Comparison of ENCODE assay signal across 26 mouse cellular contexts in genomic region chr11:64002629-64003028, GRCm38 (mm10).
DNase-seq lines count a peak whose midpoint lies in the region; ATAC-seq and TF ChIP-seq lines count a peak whose summit lies in the region.
"Had no signal": no experiment of that assay in that cellular context is flagged by ENCODE, and none has a peak within 500 bp of the region (broad histone marks: within the 10 kb centered on the region; RNA-seq: fewer than 3 reads in every experiment).

No protein-coding gene starts in this region.

- TF ChIP-seq POLR2A in cerebellum, adult 2 months (IDR thresholded peaks at IDR 0.05; ENCODE audit: borderline replicate concordance, insufficient read depth, low read length), result no peak

- DNase-seq in G1E (ENCODE audit: low spot score), result no peak
- DNase-seq in c-Kit-positive CD71-positive TER-119-positive erythroid progenitor cells, embryonic 14.5 days (ENCODE audit: low spot score), result peak; percentile 25
- DNase-seq in liver, postnatal 0 days, result no peak
- DNase-seq in natural killer cell, adult 2 months (ENCODE audit: low spot score in 2 of 2), result no peak
- no peak for DNase-seq in neural tube, embryonic 10.5 days (ENCODE audit: extremely low spot score, low spot score)
- DNase-seq in cerebellum, adult 2 months, result no peak
- DNase-seq: adrenal gland, postnatal 10 days; cerebellum, adult 11 months; cerebellum, adult 9-11 months; embryo, embryonic 11 days; gastrocnemius, postnatal 10 days; kidney, adult 2 months; kidney, postnatal 36 days; left cerebral cortex, postnatal 4 days; thymus, postnatal 25 days had no signal

- peaks cover 37% of the 10 kb centered on the region for H3K36me3 ChIP-seq in G1E (replicated peaks)
- 0 out of 2 replicates have a peak, but pooled peaks cover 3% of the 10 kb centered on the region for H3K36me3 ChIP-seq in liver, embryonic 12.5 days
- H3K36me3 ChIP-seq in liver, postnatal 0 days (replicated peaks; ENCODE audit: insufficient read depth, low read length), result no peaks in the 10 kb centered on the region
- H3K36me3 ChIP-seq: embryonic facial prominence, embryonic 13.5 days; hindbrain, embryonic 15.5 days; lung, embryonic 15.5 days; midbrain, embryonic 12.5 days had no signal

- TF ChIP-seq CTCF in G1E (IDR thresholded peaks at IDR 0.05; ENCODE audit: low read depth, low read length), result no peak
- no peak for TF ChIP-seq CTCF in liver, postnatal 0 days (IDR thresholded peaks at IDR 0.05; ENCODE audit: low read depth)
- TF ChIP-seq CTCF in cerebellum, adult 2 months (IDR thresholded peaks at IDR 0.05; ENCODE audit: borderline replicate concordance, insufficient read depth, low read depth, low read length), result no peak

- ATAC-seq in G1E (ENCODE audit: extremely low read depth, insufficient number of reproducible peaks, low FRiP score, poor library complexity, severe bottlenecking), result 0 out of 2 replicates have a peak, but pooled peaks have one; percentile 26
- peak; percentile 65 for ATAC-seq in liver, embryonic 12.5 days
- ATAC-seq in liver, postnatal 0 days, result peak; percentile 41
- ATAC-seq: CD4-positive, CD25-positive, alpha-beta regulatory T cell, adult 4 months; forebrain, embryonic 16.5 days; inflammation-experienced regulatory T-cells, adult 6 months had no signal

- H3K4me3 ChIP-seq in G1E (ENCODE audit: low read depth, low read length), result no peak overlapping the region
- no peak overlapping the region for H3K4me3 ChIP-seq in liver, embryonic 12.5 days
- H3K4me3 ChIP-seq in liver, postnatal 0 days (ENCODE audit: low read depth, low read length), result no peak overlapping the region
- no peak overlapping the region for H3K4me3 ChIP-seq in cerebellum, adult 2 months (replicated peaks; ENCODE audit: insufficient read depth, low read depth, low read length)
- H3K4me3 ChIP-seq: embryonic facial prominence, embryonic 13.5 days; erythroblast, embryonic 14.5 days; heart, embryonic 12.5 days; hindbrain, embryonic 15.5 days; lung, embryonic 15.5 days; midbrain, embryonic 12.5 days; myocyte had no signal

- TF ChIP-seq EP300 in liver, postnatal 0 days (IDR thresholded peaks at IDR 0.05; ENCODE audit: low read depth), result no peak

- peak overlapping the region; percentile 24 for H3K4me2 ChIP-seq in liver, embryonic 12.5 days
- H3K4me2 ChIP-seq in liver, postnatal 0 days (ENCODE audit: low read depth, low read length), result no peak overlapping the region
- H3K4me2 ChIP-seq: embryonic facial prominence, embryonic 13.5 days; heart, embryonic 12.5 days; hindbrain, embryonic 15.5 days; lung, embryonic 15.5 days; midbrain, embryonic 12.5 days had no signal

- no peaks in the 10 kb centered on the region; the same call in 1 of the 2 replicates for H3K9me3 ChIP-seq in G1E (replicated peaks)
- no peaks in the 10 kb centered on the region for H3K9me3 ChIP-seq in liver, embryonic 12.5 days (replicated peaks)
- H3K9me3 ChIP-seq in liver, postnatal 0 days (ENCODE audit: low read length), result no peaks in the 10 kb centered on the region
- H3K9me3 ChIP-seq: embryonic facial prominence, embryonic 13.5 days; heart, embryonic 12.5 days; hindbrain, embryonic 15.5 days; lung, embryonic 15.5 days; midbrain, embryonic 12.5 days had no signal

- H3K27me3 ChIP-seq in G1E (ENCODE audit: insufficient read depth, low read length), result no peaks in the 10 kb centered on the region
- H3K27me3 ChIP-seq in liver, embryonic 12.5 days (replicated peaks), result no peaks in the 10 kb centered on the region
- H3K27me3 ChIP-seq in liver, postnatal 0 days (ENCODE audit: insufficient read depth, low read length), result no peaks in the 10 kb centered on the region
- no peaks in the 10 kb centered on the region for H3K27me3 ChIP-seq in cerebellum, adult 2 months (ENCODE audit: control insufficient read depth, insufficient read depth, low read length)
- H3K27me3 ChIP-seq: embryonic facial prominence, embryonic 13.5 days; heart, embryonic 12.5 days; hindbrain, embryonic 15.5 days; lung, embryonic 15.5 days; midbrain, embryonic 12.5 days had no signal

- WGBS in liver, embryonic 12.5 days (ENCODE audit: insufficient replicate concordance), result 22% methylated on average over 2 of the region's 2 CpGs
- 58% methylated on average over 2 of the region's 2 CpGs for WGBS in liver, postnatal 0 days (ENCODE audit: insufficient replicate concordance)
- WGBS in cerebellum, adult 2 months, result 92% methylated on average over 2 of the region's 2 CpGs

- H3K27ac ChIP-seq in liver, embryonic 12.5 days, result 0 out of 2 replicates have a peak overlapping the region, but pooled peaks have one; percentile 32
- no peak overlapping the region for H3K27ac ChIP-seq in liver, postnatal 0 days (ENCODE audit: low read depth)
- H3K27ac ChIP-seq in cerebellum, adult 2 months (ENCODE audit: insufficient read depth, low read length), result no peak overlapping the region
- H3K27ac ChIP-seq: embryonic facial prominence, embryonic 13.5 days; hindbrain, embryonic 15.5 days; lung, embryonic 15.5 days; midbrain, embryonic 12.5 days had no signal

- no peak overlapping the region; the same call in 1 of the 2 replicates for H3K9ac ChIP-seq in liver, embryonic 12.5 days
- H3K9ac ChIP-seq in liver, postnatal 0 days (replicated peaks), result no peak overlapping the region
- H3K9ac ChIP-seq: embryonic facial prominence, embryonic 13.5 days; heart, embryonic 12.5 days; hindbrain, embryonic 15.5 days; lung, embryonic 15.5 days; midbrain, embryonic 12.5 days had no signal

- peaks cover 61% of the 10 kb centered on the region for H3K4me1 ChIP-seq in G1E (ENCODE audit: insufficient read depth, low read depth, low read length)
- peaks cover 51% of the 10 kb centered on the region for H3K4me1 ChIP-seq in liver, embryonic 12.5 days
- H3K4me1 ChIP-seq in liver, postnatal 0 days (ENCODE audit: insufficient read depth), result no peaks in the 10 kb centered on the region; the same call in 1 of the 2 replicates
- H3K4me1 ChIP-seq in cerebellum, adult 2 months (ENCODE audit: control insufficient read depth, insufficient read depth, low read length), result no peaks in the 10 kb centered on the region
